Mouse (Mus musculus) c-Kit-positive CD71-positive TER-119-positive erythroid progenitor cells, embryonic 14.5 days (primary cell): Measurements from ENCODE around the gene Ankrd33b.

Source experiments
- DNase-seq: peaks from one replicate; pipeline ENCODE4 v3.0.0-alpha.2; 2013; ENCODE audit warnings: low spot score

Gene Ankrd33b

DNA sequence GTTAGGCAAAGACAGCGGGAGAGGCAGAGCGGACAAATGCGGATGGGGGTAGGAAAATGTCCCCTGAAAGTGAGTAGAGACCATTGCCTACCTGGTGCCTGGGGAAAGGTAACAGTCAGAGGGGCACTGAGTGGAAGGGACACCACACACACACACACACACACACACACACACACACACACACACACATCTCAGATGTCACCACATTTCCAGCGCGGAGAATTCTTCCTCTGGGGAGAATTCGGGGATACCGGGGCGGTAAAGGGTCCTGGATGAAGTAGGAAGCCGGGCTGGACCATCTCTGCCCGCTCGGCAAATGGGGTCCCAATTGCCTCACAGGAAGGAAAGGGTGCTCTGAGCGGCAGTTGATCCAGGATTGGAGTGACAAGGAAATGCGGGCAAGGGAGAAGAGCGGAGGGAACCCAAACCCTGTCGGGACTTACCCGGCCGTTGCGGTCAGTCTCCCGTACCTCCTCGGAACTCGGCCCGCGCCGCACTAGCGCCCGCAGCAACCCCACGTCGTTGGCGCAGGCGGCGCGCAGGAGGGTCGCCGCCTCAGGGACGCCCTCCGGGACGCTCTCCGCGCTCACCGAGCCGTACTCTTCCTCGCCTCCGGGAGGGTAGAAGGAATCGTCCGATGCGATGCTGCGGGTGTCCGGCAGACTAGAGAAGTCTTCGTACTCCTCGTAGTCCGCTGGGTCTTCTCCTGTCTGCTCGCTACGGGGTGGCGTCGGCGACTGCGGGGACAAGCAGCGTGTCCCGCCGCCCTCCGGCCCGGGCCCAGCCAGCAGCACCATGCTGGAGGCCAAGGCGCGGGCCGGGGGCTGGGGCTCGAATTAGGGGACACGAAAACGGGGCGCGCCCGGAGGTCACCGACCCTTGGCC is 688 bp downstream of the Ankrd33b start:
- no peak for DNase-seq

DNA sequence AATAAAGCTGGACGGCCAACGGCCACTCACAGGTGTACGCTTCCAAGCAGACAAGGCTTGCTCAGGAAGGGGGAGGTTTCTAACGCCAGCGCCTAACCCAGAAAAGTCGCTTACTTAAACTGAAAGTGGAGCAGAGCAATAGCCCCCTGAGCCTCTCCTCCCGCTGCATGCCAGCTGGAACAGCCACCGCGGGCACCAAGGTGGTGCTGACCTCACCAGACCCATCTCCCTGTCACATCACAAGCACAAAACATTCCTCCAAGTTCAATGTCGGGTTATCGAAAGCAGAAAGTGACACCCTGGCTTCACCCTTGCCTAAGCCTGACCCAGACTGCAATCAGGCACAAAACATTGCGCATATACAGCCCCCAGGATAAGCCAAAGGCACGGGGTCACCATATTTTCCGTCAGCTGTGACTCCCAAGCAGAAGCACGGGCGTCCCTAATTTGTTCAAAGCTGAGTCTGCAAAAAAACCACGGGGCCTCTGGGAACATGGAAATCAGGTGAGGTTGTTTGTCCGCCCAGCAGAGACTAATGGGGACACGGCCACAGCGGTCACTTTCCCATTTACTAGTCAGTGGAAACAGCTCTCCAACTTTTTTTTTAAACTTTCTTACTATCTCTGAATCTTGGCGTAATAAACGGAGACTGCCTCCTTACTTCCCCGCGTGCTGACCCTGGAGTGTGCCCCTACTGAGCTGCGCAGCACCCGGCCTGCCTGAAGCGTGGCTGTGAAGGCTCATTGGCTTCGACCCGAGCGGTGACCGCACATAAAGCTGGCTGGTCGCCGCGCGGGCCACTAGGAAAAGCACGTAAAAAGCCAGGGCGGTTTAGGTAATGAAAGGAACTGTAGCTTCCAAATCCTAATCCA is 1.6 kb downstream of the Ankrd33b start:
- DNase-seq = no peak

DNA sequence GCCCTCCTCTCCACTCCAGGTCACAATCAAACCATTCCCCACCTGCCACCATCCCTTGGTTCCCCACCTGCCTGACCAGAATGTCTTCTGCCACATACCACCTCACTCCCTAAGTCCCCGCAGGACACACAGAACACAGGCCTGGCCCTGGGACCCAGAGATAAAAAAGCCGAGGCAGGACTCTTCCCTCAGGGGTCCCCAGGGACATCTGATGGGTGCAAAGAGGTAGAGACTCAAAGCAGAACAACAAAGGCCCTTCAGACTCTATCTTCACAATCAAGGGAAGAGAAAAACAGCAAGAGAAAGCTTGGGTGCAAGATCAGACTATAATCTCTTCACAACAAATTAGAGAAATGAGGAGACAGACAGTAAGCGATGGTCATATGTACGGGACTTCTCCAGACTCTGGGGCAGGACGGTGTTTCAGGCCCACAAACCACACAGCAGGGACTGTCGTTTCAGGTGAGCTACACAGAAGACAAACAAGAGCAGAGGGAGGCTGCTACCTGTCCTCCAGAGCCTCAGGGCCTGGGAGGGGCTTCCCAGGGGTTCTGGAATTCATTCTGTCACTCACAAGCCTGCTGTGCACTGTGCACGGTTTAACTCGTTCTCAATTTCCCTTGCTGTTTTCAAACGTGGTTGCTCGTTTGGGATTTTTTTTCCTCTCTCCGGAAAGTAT is 2.3 kb downstream of the Ankrd33b start:
- DNase-seq = no peak

GRCm38 (mm10) chr15:31364396-31364795 is 3.1 kb downstream of the Ankrd33b start:
- DNase-seq = no peak

DNA sequence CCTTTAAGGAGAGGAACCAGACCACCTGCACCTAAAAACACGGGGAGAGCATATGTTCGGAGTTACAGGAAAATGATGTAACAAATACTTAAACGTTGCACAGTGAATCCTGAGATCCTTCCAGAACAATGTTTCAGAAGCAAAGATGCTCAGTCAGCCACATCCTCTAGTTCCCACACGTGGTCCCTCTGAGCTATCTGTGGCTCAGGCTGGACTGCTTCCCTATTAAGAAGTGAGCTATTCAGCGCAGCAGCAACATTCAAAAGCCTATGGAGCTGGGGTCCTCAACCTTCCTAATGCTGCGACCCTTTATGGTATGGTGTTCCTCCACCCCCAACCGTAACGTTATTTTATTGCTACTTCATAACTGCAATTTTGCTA is 3.6 kb downstream of the Ankrd33b start:
- DNase-seq = no peak

DNA sequence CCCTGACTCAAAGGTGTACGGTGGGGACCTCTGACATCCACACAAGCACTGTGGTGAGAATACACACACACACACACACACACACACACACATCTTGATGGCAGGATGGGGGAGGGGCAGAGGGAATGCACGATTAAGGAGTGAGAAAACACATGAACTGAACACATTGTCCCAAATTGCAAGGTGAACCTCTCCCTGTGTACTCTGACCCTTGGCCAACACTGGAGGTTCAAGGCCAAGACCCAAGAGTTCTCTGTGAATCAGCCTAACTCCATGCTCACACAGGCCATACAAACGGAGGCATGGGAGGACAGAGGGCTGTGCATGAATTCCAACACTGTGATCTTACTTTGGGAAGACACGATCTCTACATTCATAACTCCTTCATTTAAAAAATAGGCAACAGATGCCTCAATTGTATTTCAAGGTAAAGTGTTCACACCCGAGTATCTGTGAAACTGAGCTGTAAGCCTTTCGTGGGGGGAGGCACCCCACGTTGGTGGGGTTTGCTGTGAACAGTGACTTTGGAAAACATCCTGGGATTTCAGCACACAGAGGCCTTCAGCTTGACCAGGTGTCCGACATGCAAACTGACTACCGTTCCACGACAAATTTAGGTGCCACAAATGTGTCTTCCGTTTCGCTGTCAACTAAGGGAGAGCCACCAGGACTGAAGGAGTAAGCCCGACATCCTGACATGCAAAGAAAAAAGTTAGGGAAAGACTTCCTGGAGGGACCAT is 4.1 kb downstream of the Ankrd33b start:
- no peak for DNase-seq

- no peak for DNase-seq
These were observed 6.2 kb downstream of the Ankrd33b start for GRCm38 (mm10) chr15:31361259-31361853.

GRCm38 (mm10) chr15:31360593-31360992 is 6.9 kb downstream of the Ankrd33b start:
- DNase-seq = no peak

- DNase-seq = no peak
These were observed 7.7 kb downstream of the Ankrd33b start for GRCm38 (mm10) chr15:31359805-31360204.

- no peak for DNase-seq
These were observed 14.8 kb downstream of the Ankrd33b start for GRCm38 (mm10) chr15:31352494-31353279.

- DNase-seq = no peak
These were observed 17.6 kb downstream of the Ankrd33b start for GRCm38 (mm10) chr15:31349810-31350341.

DNA sequence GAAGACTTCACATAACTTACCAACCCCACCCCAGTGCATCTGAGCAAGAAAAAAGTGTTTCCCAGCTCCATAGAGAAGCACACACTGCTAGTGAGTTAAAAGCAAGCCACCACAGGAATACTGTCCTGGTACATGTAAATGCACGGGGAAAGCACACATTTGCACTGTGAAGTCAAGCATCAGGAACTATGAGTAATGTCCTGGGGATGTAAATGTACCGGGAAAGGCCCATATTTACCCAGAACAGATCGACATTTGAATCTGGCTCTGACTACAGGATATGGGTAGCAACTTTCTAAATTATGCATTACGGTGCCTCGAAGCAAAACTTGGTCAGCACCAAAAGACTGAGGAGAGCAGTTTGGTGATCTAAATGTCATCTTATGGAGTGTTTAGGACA is 18.5 kb downstream of the Ankrd33b start:
- no peak for DNase-seq

- DNase-seq = no peak
These were observed 19.3 kb downstream of the Ankrd33b start for GRCm38 (mm10) chr15:31348241-31348640.

- no peak for DNase-seq
These were observed 21.0 kb downstream of the Ankrd33b start for GRCm38 (mm10) chr15:31346508-31346907.

- no peak for DNase-seq
These were observed 22.2 kb downstream of the Ankrd33b start for GRCm38 (mm10) chr15:31345366-31345765.

- no peak for DNase-seq
These were observed 22.7 kb downstream of the Ankrd33b start for GRCm38 (mm10) chr15:31344811-31345211.

- DNase-seq = no peak
These were observed 23.9 kb downstream of the Ankrd33b start for GRCm38 (mm10) chr15:31343602-31344001.

DNA sequence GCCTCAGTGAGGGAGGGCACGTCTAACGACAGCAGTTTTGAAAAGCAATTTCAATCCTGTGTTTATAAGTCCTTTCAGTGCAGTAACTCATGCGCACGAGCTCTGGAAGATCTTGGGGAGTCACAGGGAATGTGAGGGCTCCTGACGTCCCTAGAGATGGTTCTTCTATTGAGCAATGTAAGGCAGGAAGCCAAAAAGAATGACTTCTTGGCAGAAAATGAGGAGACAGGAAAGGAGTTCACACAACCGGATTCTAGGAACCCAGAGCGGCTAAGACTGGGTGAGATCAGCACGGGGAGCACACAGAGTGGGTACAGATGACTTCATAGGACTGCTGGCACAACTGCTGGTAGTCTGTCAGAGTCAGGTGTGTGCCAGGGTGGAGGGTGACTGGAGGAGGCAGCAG is 25.0 kb downstream of the Ankrd33b start:
- DNase-seq = no peak

GRCm38 (mm10) chr15:31342001-31342400 is 25.5 kb downstream of the Ankrd33b start:
- no peak for DNase-seq

DNA sequence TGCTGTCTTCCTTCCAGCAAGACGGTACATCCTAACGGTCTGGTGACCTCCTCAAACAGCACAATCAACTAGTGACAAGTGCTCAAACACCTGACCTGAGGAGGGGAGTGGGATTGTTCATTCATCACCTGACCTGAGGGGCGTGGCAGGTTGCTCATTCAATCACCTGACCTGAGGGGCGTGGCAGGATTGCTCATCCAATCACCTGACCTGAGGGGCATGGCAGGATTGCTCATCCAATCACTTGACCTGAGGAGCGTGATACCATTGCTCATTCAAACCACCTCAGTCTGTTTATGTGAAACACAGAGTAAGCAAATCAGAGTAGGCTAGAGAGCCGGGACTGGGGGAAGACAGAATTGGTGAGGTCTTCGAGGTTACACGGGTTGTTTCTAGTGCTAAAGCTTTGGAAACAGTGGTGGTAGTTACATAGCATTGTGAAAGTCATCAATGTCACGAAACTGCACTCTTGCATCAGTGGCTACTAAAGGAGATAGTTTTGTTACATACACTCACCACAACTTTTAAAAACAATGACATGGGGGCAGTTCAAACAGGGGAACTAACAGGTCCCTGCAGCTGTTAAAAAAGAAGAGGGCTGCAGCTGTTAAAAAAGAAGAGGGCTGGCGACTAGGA is 28.8 kb downstream of the Ankrd33b start:
- DNase-seq = no peak
